Mouse (Mus musculus): ENCODE results near the gene Slc25a17. TPM values are rescaled to one million over a fixed set of nuclear protein-coding genes. Genes with fewer than 3 reads are reported as not detected.
A peak's percentile ranks its signal among the peaks of the same experiment; 100 is the strongest.

Gene Slc25a17
- total and polyA plus RNA-seq, 2 experiments from 2014 or later: 77.4 to 121 TPM

DNA sequence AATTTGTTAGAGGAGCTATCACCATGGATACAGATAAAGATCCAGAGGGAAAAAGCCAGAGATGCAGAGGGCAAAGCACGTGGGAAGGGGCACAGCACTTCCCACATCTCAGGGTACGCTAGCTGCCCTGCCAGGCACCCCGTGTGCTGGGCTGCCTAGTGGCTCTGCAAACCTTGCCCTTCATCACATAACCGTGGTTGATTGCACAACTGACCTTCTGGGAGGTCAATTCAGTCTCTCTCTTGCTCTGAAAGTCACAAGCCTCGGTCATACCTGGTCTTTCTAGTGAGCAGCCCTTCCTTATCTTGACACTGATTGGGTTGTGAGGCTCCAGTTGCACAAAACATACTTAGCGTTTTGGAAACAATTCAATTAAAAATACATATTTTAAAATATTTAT is 62.4 kb downstream of the Slc25a17 start:
- H3K27ac ChIP-seq (ENCODE audit: low read depth, low read length): no peak overlapping the region
- no peak overlapping the region for H3K4me2 ChIP-seq (ENCODE audit: low read depth, low read length, poor library complexity, severe bottlenecking)
- no peak for ATAC-seq (ENCODE audit: low FRiP score)
- no peak overlapping the region for H3K4me3 ChIP-seq (ENCODE audit: low read depth, low read length)
- H3K9me3 ChIP-seq (ENCODE audit: low read length): no peaks in the 10 kb centered on the region
- TF ChIP-seq CTCF (IDR thresholded peaks at IDR 0.05): no peak
- no peaks in the 10 kb centered on the region for H3K27me3 ChIP-seq (ENCODE audit: insufficient read depth, low read length)
- no peak for DNase-seq (ENCODE audit: low spot score)
- no peaks in the 10 kb centered on the region for H3K4me1 ChIP-seq (ENCODE audit: insufficient read depth, low read length)
- H3K36me3 ChIP-seq (ENCODE audit: insufficient read depth, low read length): no peaks in the 10 kb centered on the region
- H3K9ac ChIP-seq (replicated peaks; ENCODE audit: low read length, poor library complexity, severe bottlenecking): no peak overlapping the region
- WGBS: 83% methylated on average over 6 of the region's 6 CpGs

DNA sequence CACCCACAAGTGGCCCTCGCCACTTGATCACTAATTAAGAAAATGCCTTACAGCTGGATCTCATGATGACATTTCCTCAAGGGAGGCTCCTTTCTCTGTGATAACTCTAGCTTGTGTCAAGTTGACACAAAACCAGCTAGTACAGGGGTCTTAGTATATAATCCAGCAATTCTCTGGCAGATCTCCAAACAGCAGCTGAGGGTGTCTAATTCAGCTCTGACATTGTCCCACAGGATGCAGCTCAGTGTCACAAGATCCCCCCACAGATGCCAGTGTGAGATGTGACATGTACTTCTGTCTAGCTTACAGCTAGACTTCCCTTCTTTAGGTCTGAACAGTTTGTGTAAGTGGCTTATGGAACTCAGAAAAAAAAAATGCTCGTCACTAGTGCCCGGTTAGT is 63.1 kb downstream of the Slc25a17 start:
- Histone ChIP-seq H3K4me2 (ENCODE audit: low read depth, low read length, poor library complexity, severe bottlenecking) (no peak overlapping the region), H3K4me3 (ENCODE audit: low read depth, low read length) (no peak overlapping the region), H3K9ac (replicated peaks; ENCODE audit: low read length, poor library complexity, severe bottlenecking) (no peak overlapping the region), H3K27me3 (ENCODE audit: insufficient read depth, low read length) (no peaks in the 10 kb centered on the region), H3K27ac (ENCODE audit: low read depth, low read length) (no peak overlapping the region), H3K9me3 (ENCODE audit: low read length) (no peaks in the 10 kb centered on the region), H3K4me1 (ENCODE audit: insufficient read depth, low read length) (no peaks in the 10 kb centered on the region), H3K36me3 (ENCODE audit: insufficient read depth, low read length) (no peaks in the 10 kb centered on the region)
- 82% methylated on average over 3 of the region's 3 CpGs for WGBS
- TF ChIP-seq CTCF (IDR thresholded peaks at IDR 0.05): no peak
- DNase-seq (ENCODE audit: low spot score): no peak
- no peak for ATAC-seq (ENCODE audit: low FRiP score)

DNA sequence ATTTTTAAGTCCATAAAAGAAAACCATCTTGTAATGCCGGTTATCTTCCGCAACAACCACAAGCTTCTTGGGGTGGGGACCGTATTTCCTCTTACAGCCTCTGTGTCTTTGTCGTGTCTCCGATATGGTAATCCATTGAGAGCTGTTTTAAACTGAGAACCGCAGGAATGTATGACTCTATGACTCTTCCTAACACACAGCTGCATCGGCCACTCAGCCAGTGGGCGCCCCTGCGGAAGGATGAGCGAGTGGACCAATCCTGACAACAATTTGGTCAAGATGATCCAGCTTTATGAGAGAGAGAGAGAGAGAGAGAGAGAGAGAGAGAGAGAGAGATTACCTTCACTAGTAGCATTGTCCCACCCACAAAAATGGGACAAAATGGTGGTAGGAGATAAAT is 65.7 kb downstream of the Slc25a17 start:
- H3K4me1 ChIP-seq (ENCODE audit: insufficient read depth, low read length): no peaks in the 10 kb centered on the region
- ATAC-seq (ENCODE audit: low FRiP score) (no peak), DNase-seq (ENCODE audit: low spot score) (no peak)
- H3K36me3 ChIP-seq (ENCODE audit: insufficient read depth, low read length): no peaks in the 10 kb centered on the region
- H3K9ac ChIP-seq (replicated peaks; ENCODE audit: low read length, poor library complexity, severe bottlenecking): no peak overlapping the region
- no peak overlapping the region for H3K4me3 ChIP-seq (ENCODE audit: low read depth, low read length)
- H3K27ac ChIP-seq (ENCODE audit: low read depth, low read length): no peak overlapping the region
- no peak overlapping the region for H3K4me2 ChIP-seq (ENCODE audit: low read depth, low read length, poor library complexity, severe bottlenecking)
- 88% methylated on average over 10 of the region's 10 CpGs for WGBS
- H3K9me3 ChIP-seq (ENCODE audit: low read length): no peaks in the 10 kb centered on the region
- no peak for TF ChIP-seq CTCF (IDR thresholded peaks at IDR 0.05)
- H3K27me3 ChIP-seq (ENCODE audit: insufficient read depth, low read length): no peaks in the 10 kb centered on the region

GRCm38 (mm10) chr15:81294386-81294785 is 66.2 kb downstream of the Slc25a17 start:
- DNase-seq (ENCODE audit: low spot score) (no peak), ATAC-seq (ENCODE audit: low FRiP score) (no peak)
- Histone ChIP-seq H3K4me2 (ENCODE audit: low read depth, low read length, poor library complexity, severe bottlenecking) (no peak overlapping the region), H3K9ac (replicated peaks; ENCODE audit: low read length, poor library complexity, severe bottlenecking) (no peak overlapping the region), H3K27me3 (ENCODE audit: insufficient read depth, low read length) (no peaks in the 10 kb centered on the region), H3K4me3 (ENCODE audit: low read depth, low read length) (no peak overlapping the region), H3K9me3 (ENCODE audit: low read length) (no peaks in the 10 kb centered on the region), H3K36me3 (ENCODE audit: insufficient read depth, low read length) (no peaks in the 10 kb centered on the region), H3K4me1 (ENCODE audit: insufficient read depth, low read length) (no peaks in the 10 kb centered on the region), H3K27ac (ENCODE audit: low read depth, low read length) (no peak overlapping the region)
- WGBS: 72% methylated on average over 12 of the region's 12 CpGs
- TF ChIP-seq CTCF (IDR thresholded peaks at IDR 0.05): no peak

DNA sequence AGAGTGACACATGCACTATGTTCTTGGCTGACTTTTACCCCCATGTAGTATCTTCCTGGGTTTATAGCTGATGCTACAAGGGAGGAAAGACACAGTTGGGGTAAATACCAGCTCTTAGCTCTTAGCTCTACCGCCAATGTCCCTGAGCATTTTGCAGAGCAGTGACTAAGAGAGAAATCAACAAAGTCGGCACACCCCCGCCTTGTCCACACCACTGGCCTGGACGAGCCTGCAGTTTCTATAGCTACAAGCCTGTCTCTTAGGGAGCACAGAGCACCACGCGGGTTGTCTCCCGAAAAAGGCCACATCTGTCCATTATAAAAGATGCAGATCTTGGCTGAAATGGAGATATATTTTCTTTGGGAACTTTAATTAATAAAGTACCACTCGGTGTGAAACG is 69.9 kb downstream of the Slc25a17 start:
- Histone ChIP-seq H3K27ac (ENCODE audit: low read depth, low read length) (no peak overlapping the region), H3K4me2 (ENCODE audit: low read depth, low read length, poor library complexity, severe bottlenecking) (no peak overlapping the region), H3K36me3 (ENCODE audit: insufficient read depth, low read length) (no peaks in the 10 kb centered on the region), H3K9me3 (ENCODE audit: low read length) (no peaks in the 10 kb centered on the region), H3K9ac (replicated peaks; ENCODE audit: low read length, poor library complexity, severe bottlenecking) (no peak overlapping the region), H3K4me1 (ENCODE audit: insufficient read depth, low read length) (no peaks in the 10 kb centered on the region), H3K4me3 (ENCODE audit: low read depth, low read length) (no peak overlapping the region), H3K27me3 (ENCODE audit: insufficient read depth, low read length) (no peaks in the 10 kb centered on the region)
- TF ChIP-seq CTCF (IDR thresholded peaks at IDR 0.05): no peak
- DNase-seq (ENCODE audit: low spot score) (no peak), ATAC-seq (ENCODE audit: low FRiP score) (no peak)
- 85% methylated on average over 9 of the region's 9 CpGs for WGBS

GRCm38 (mm10) chr15:81290230-81290629 is 70.4 kb downstream of the Slc25a17 start:
- H3K9ac ChIP-seq (replicated peaks; ENCODE audit: low read length, poor library complexity, severe bottlenecking): no peak overlapping the region
- TF ChIP-seq CTCF (IDR thresholded peaks at IDR 0.05): peak; percentile 20
- no peaks in the 10 kb centered on the region for H3K9me3 ChIP-seq (ENCODE audit: low read length)
- ATAC-seq (ENCODE audit: low FRiP score) (no peak), DNase-seq (ENCODE audit: low spot score) (no peak)
- no peak overlapping the region for H3K4me2 ChIP-seq (ENCODE audit: low read depth, low read length, poor library complexity, severe bottlenecking)
- no peaks in the 10 kb centered on the region for H3K4me1 ChIP-seq (ENCODE audit: insufficient read depth, low read length)
- WGBS: 84% methylated on average over 4 of the region's 4 CpGs
- H3K36me3 ChIP-seq (ENCODE audit: insufficient read depth, low read length): no peaks in the 10 kb centered on the region
- no peak overlapping the region for H3K27ac ChIP-seq (ENCODE audit: low read depth, low read length)
- no peak overlapping the region for H3K4me3 ChIP-seq (ENCODE audit: low read depth, low read length)
- H3K27me3 ChIP-seq (ENCODE audit: insufficient read depth, low read length): no peaks in the 10 kb centered on the region

All from midbrain, postnatal 0 days (tissue).